Mouse (Mus musculus): Measurements from ENCODE around the gene Pglyrp2. TPM values are rescaled to one million over a fixed set of nuclear protein-coding genes. Genes with fewer than 3 reads are reported as not detected.

The Pglyrp2 gene
- 0.14 and 0.24 TPM in 2 replicates for polyA plus RNA-seq (2012; rRNA removed)

GRCm38 (mm10) chr17:32424034-32424433, at the start of gene Pglyrp2:
TSS of gene Pglyrp2 (minus strand) at chr17:32424167.

GRCm38 (mm10) chr17:32452482-32452881, 28.5 kb upstream of the Pglyrp2 start, which contains the start of gene Cyp4f39:
TSS of gene Cyp4f39 (plus strand) at chr17:32452723.

GRCm38 (mm10) chr17:32403417-32403816, 20.6 kb downstream of the Pglyrp2 start, which contains the start of gene Rasal3:
TSS of gene Rasal3 (minus strand) at chr17:32403583.

GRCm38 (mm10) chr17:32389101-32389659, 34.8 kb downstream of the Pglyrp2 start, which contains the start of gene Wiz:
TSS of gene Wiz (minus strand) at chr17:32389439.

Other genes with a start within 250 kb of the Pglyrp2 start
- gene Ephx3, start 234.6 kb downstream of the Pglyrp2 start, polyA plus RNA-seq (2012; rRNA removed), result 0.24 and 0.26 TPM in 2 replicates
- gene Brd4, start 139.4 kb downstream of the Pglyrp2 start, polyA plus RNA-seq (2012; rRNA removed), result 74.6 and 79.3 TPM in 2 replicates
- 144 and 172 TPM in 2 replicates for gene Akap8, start 102.9 kb downstream of the Pglyrp2 start, polyA plus RNA-seq (2012; rRNA removed)
- gene Akap8l, start 73.6 kb downstream of the Pglyrp2 start, polyA plus RNA-seq (2012; rRNA removed), result 131 and 236 TPM in 2 replicates
- 63.1 and 67.4 TPM in 2 replicates for gene Wiz, start 34.7 kb downstream of the Pglyrp2 start, polyA plus RNA-seq (2012; rRNA removed)
- 0.81 and 0.97 TPM in 2 replicates for gene Rasal3, start 20.6 kb downstream of the Pglyrp2 start, polyA plus RNA-seq (2012; rRNA removed)
- gene Cyp4f39, start 28.6 kb upstream of the Pglyrp2 start, polyA plus RNA-seq (2012; rRNA removed), result 0.16 and 0.26 TPM in 2 replicates
- gene Cyp4f17, start 81.9 kb upstream of the Pglyrp2 start, polyA plus RNA-seq (2012; rRNA removed), result 12.7 and 16.5 TPM in 2 replicates
- 17.5 and 24.1 TPM in 2 replicates for gene Cyp4f16, start 112.4 kb upstream of the Pglyrp2 start, polyA plus RNA-seq (2012; rRNA removed)
- gene Cyp4f37, start 197.1 kb upstream of the Pglyrp2 start, polyA plus RNA-seq (2012; rRNA removed), result not detected in 2 replicates
- gene Cyp4f40, start 234.7 kb upstream of the Pglyrp2 start, polyA plus RNA-seq (2012; rRNA removed), result not detected in 2 replicates